Mouse (Mus musculus) lung, postnatal 0 days (tissue): ENCODE measurements at regions not wholly inside any gene's neighbourhood (a gene's known extent, or its start where the extent isn't known, plus 50 kb on each side); places are given as distances from the start of the nearest gene placed in this dataset.

Source experiments
- CTCF ChIP-seq: IDR thresholded peaks from 2 replicates; pipeline ENCODE4 v1.5.1; 2016; ENCODE audit warnings: antibody characterized with exemption, mild to moderate bottlenecking
- EP300 ChIP-seq: IDR thresholded peaks from 2 replicates; pipeline ENCODE4 v1.6.1; 2016; ENCODE audit warnings: antibody characterized with exemption, mild to moderate bottlenecking, control low read depth

GRCm38 (mm10) chr8:78946085-78946484 lies 82.2 kb upstream of the Zfp827 start:
- no peak for TF ChIP-seq CTCF
- no peak for TF ChIP-seq EP300
